Mouse (Mus musculus) spleen, adult 2 months (tissue): ENCODE measurements around the gene Comp.

Source experiments
- CTCF ChIP-seq: fragments of 200-500 bp; IDR thresholded peaks from 2 replicates; pipeline ENCODE4 v1.5.1; 2011; ENCODE audit warnings: mild to moderate bottlenecking, inconsistent platforms; ENCODE audit not compliant: insufficient read depth, insufficient read length, insufficient replicate concordance; ENCODE audit errors: extremely low read depth
- POLR2A ChIP-seq: fragments of 200-500 bp; IDR thresholded peaks from 2 replicates; pipeline ENCODE4 v1.6.1; 2011; ENCODE audit warnings: low read depth, low read length, inconsistent platforms

- no peak for TF ChIP-seq POLR2A
- TF ChIP-seq CTCF = no peak
Observed at GRCm38 (mm10) chr8:70417914-70418313, 44.6 kb downstream of the Comp start.
